Mouse (Mus musculus) gastrocnemius, postnatal 25 days (tissue): Measurements from ENCODE around the gene Zfp280b. TPM values are rescaled to one million over a fixed set of nuclear protein-coding genes. Genes with fewer than 3 reads are reported as not detected.
"Not testable (repeated sequence)": the region's sequence is repeated elsewhere in the genome, so short reads cannot be mapped to it uniquely, and the experiment has no call there.

Experiments
- DNase-seq: peaks from one replicate; pipeline ENCODE4 v3.0.0; 2022
- microRNA-seq, 2 experiments: library from miRNA; unstranded; fragments of <30 nt; microRNA quantifications; one replicate each; pipeline ENCODE4 v1.2.0; 2021; ENCODE audit warnings: borderline replicate concordance in 2 of 2
- total RNA-seq, 2 experiments: library from RNA; stranded (reverse); gene quantifications; 1 replicate in 1 of 2; 2 replicates in 1 of 2; pipeline ENCODE4 v1.2.3; 2021

Gene Zfp280b
- total RNA-seq, 2 experiments from 2014 or later = 5.5 to 9.6 TPM

DNA sequence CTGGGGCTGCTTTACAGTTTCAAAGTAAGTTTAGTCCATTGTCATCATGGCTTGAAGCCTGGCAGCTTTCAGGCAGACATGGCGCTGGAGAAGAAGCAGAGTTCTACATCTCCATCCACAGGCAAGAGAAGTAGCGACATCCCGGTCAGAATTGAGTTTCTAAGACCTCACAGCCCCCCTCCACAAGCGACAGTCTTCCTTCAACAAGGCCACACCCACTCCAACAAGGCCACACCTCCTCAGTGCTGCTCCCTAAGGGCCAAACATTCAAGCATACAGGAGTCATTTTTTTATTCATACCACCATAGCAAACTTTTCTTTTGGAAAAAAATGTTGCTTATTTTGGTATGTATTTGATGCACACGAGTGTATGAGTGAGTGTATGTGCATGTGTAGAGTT is 2.0 kb upstream of the Zfp280b start:
- DNase-seq = no peak

- DNase-seq = no peak
Observed at GRCm38 (mm10) chr10:76031511-76032401, 694 bp upstream of the Zfp280b start.

GRCm38 (mm10) chr10:76033119-76033455 is 637 bp downstream of the Zfp280b start:
- no peak for DNase-seq

- DNase-seq = no peak
Observed at GRCm38 (mm10) chr10:76034001-76034600, 1.7 kb downstream of the Zfp280b start.

DNA sequence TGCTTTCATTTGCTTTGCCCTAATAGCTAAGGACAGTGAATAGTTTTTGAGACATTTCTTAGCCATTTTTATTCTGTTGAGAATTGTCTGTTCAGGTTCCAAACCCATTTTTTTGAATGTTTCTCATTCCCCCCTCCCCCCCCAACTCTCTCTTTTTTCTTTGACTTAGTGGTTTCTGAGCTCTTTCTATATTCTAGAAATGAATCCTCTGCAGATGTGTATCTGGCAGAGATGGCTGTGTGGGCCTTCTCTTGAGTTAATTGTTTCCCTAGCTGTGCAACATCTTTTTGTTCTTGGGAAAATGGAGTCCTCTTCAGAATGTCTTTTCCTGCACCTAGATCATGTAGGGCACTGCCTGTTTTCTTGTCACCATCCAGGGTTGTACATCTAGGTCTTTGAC is 2.8 kb downstream of the Zfp280b start:
- DNase-seq = no peak

GRCm38 (mm10) chr10:76036962-76037361 is 4.5 kb downstream of the Zfp280b start:
- DNase-seq = no peak

DNA sequence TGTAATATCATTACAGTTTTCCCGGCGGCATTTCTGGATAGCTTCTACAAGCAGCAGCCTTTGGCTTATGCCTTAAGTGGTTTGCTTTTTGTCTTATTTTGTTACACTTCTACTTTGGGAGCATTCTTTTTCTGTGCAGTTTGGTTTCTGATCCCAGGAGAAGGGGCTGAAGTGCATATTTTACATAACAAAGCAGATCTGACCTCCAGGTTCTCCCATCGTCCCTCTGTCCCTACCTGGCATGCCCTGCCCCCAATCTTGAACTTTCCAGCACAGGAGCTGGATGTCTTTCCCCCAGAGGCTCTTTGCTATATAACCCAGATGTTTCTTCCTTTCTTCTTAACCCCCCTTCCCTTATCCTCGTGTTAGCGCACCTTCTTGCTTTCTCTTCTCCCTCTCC is 12.9 kb downstream of the Zfp280b start:
- DNase-seq = no peak

DNA sequence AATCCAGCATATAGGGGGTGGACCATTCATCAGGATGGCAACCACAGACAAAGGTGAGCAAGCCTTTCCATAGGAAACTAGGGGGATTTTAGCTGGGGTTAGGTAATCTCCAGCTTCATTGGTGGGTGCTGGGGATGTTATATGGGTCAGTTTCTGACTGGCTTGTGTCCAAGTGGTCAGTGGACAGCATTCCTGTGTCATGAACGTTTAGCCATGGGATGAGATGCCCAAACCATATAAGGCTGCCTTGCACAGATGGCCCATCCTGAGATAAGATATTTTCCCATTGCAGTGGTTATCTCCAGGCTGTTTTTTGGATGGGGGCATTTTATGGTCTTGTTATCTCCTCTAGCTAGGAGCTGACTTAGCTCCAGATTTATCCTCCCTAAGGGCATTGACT is 14.3 kb downstream of the Zfp280b start:
- no peak for DNase-seq

DNA sequence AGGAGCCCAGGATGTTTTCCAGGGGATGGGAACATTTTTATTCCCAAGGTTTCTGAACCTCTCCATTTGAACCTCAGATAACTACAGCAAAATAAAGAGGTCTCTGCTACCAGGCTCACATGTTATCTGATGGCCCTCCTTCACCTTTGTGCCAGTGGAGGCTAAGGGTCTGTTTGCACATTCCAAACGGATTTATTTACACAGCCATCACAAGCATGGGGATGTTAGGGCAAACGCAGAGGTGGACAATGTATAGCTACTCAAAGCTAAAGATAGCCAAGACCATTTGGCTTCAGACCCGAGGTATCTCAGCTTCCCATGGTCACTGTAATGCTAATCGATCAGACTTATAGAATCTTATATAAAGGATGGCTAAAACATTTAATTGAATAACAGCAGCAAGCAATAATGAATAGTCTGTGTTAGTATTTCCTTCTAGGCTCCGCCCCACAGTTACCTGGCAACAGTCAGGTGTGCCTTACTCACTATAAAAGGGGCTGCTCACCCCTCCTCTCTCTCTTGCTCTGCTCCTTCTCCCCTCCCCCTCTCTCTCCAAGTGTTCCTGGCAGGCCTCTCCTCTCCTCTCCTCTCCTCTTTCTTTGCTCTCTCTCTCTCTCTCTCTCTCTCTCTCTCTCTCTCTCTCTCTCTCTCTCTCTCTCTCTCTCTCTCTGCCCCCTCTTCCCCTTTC is 14.9 kb downstream of the Zfp280b start:
- no peak for DNase-seq

- DNase-seq = no peak
Observed at GRCm38 (mm10) chr10:76048967-76049366, 16.5 kb downstream of the Zfp280b start.

- no peak for DNase-seq
Observed at GRCm38 (mm10) chr10:76051860-76052259, 19.4 kb downstream of the Zfp280b start.

- DNase-seq = no peak
Observed at GRCm38 (mm10) chr10:76062439-76062838, 30.0 kb downstream of the Zfp280b start.

- no peak for DNase-seq
Observed at GRCm38 (mm10) chr10:76067674-76068613, 35.5 kb downstream of the Zfp280b start.

DNA sequence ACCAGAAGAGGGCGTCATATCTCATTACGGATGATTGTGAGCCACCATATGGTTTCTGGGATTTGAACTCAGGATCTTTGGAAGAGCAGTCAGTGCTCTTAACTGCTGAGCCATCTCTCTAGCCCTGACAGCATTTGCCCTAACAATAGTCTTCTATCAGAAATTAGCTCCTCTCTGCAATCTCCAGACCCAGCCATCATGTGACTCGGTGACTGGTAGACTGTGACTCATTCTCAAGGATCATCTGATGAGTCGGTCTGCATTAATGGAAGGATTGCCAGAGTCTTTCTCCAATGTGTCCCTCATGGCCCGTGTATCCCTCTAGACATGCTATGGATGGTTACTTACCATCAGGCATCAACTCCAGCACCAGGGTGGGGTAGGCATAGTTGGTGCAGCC is 39.6 kb downstream of the Zfp280b start:
- DNase-seq = not testable (repeated sequence)

- DNase-seq = not testable (repeated sequence)
Observed at GRCm38 (mm10) chr10:76077008-76077407, 44.6 kb downstream of the Zfp280b start.

Small RNA genes within 50 kb of the gene (microRNA-seq; reads per million reads assigned to microRNA genes)
- 0 reads per million in 2 experiments for gene Mir6409

Other genes with a start within 250 kb of the Zfp280b start
- 1 to 10 TPM; 5.5 to 6.2 TPM for gene Gstt1, start 234.1 kb upstream of the Zfp280b start, total RNA-seq
- not detected for gene Gstt4, start 210.1 kb upstream of the Zfp280b start, total RNA-seq
- 1 to 10 TPM; 3.5 to 6.1 TPM for gene Gstt2, start 195.2 kb upstream of the Zfp280b start, total RNA-seq
- 100 to 1,000 TPM; 141 to 147 TPM for gene Mif, start 172.4 kb upstream of the Zfp280b start, total RNA-seq
- not detected for gene Derl3, start 139.2 kb upstream of the Zfp280b start, total RNA-seq
- gene Smarcb1, start 111.0 kb upstream of the Zfp280b start, total RNA-seq = 10 to 100 TPM; 14.9 to 15.2 TPM
- gene Chchd10, start 99.5 kb upstream of the Zfp280b start, total RNA-seq = 1,000 to 10,000 TPM; 1,309 to 1,319 TPM
- gene Mmp11, start 96.2 kb upstream of the Zfp280b start, total RNA-seq = 1 to 10 TPM; 1.7 to 3.3 TPM
- gene Gm867, start 92.0 kb upstream of the Zfp280b start, total RNA-seq = not detected
- not detected for gene Vpreb3, start 89.6 kb upstream of the Zfp280b start, total RNA-seq
- not detected for gene Gm5134, start 78.1 kb upstream of the Zfp280b start, total RNA-seq
- not detected for gene Slc5a4b, start 78.3 kb downstream of the Zfp280b start, total RNA-seq
- not detected for gene Slc5a4a, start 114.8 kb downstream of the Zfp280b start, total RNA-seq
- gene Prmt2, start 205.2 kb downstream of the Zfp280b start, total RNA-seq = 1 to 10 TPM; 2.7 to 4.4 TPM
- gene S100b, start 221.2 kb downstream of the Zfp280b start, total RNA-seq = 1 to 10 TPM; 4.3 to 6.1 TPM